Mouse (Mus musculus): ENCODE measurements around the gene Serpinh1.
"Not testable (repeated sequence)": the region's sequence is repeated elsewhere in the genome, so short reads cannot be mapped to it uniquely, and the experiment has no call there.

DNA sequence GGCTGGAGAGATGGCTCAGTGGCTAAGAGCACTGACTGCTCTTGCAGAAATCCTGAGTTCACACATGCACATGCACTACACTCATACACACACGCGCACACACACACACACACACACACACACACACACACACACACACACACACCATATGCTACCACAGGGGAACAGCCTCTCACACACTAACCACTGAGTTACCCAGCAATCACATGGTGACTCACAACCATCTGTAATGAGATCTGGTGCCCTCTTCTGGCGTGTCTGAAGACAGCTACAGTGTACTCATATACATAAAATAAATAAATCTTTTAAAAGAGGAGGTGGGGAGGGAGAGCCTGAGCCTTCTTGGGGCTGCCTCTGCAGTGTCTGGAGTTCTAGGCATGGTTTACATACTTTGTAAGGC, 21.3 kb upstream of the Serpinh1 start:
- not testable (repeated sequence) for TF ChIP-seq POLR2A (IDR thresholded peaks at IDR 0.05; ENCODE audit: extremely low read depth, insufficient read depth, low read length); CTCF (IDR thresholded peaks at IDR 0.05; ENCODE audit: low read depth, low read length)

All from liver, adult 2 months (tissue).